Mouse (Mus musculus) limb, embryonic 14.5 days (tissue): ENCODE measurements at regions not wholly inside any gene's neighbourhood (a gene's known extent, or its start where the extent isn't known, plus 50 kb on each side); places are given as distances from the start of the nearest gene placed in this dataset.

Experiments
- ATAC-seq: fragments of 200-750 bp; cut with Nextera tagmentation; 2 replicates; pipeline ENCODE4 v1.8.0; 2017; ENCODE audit warnings: low read depth, moderate number of reproducible peaks, moderate TSS enrichment; ENCODE audit not compliant: low FRiP score
- DNase-seq: peaks from one replicate; pipeline ENCODE4 v3.0.0-alpha.2; 2015; ENCODE audit warnings: low spot score
- H3K27ac ChIP-seq: fragments of 300-500 bp; sonication (generic); replicated peaks from 2 replicates; pipeline ENCODE4 v1.5.1; 2014; ENCODE audit warnings: low read depth, mild to moderate bottlenecking, low read length, moderate library complexity, mixed read lengths
- H3K27me3 ChIP-seq: fragments of 300-500 bp; sonication (generic); 2 replicates; pipeline ENCODE4 v1.6.1; 2014; ENCODE audit warnings: low read length, mixed read lengths; ENCODE audit not compliant: control insufficient read depth, insufficient read depth
- H3K36me3 ChIP-seq: fragments of 300-500 bp; sonication (generic); 2 replicates; pipeline ENCODE4 v1.6.1; 2014; ENCODE audit warnings: mild to moderate bottlenecking, low read length, moderate library complexity, mixed read lengths; ENCODE audit not compliant: control insufficient read depth, insufficient read depth
- H3K4me1 ChIP-seq: fragments of 300-500 bp; sonication (generic); 2 replicates; pipeline ENCODE4 v1.6.1; 2014; ENCODE audit warnings: antibody characterized with exemption, low read length, mixed read lengths; ENCODE audit not compliant: control insufficient read depth, insufficient read depth
- H3K4me2 ChIP-seq: fragments of 300-500 bp; sonication (generic); replicated peaks from 2 replicates; pipeline ENCODE4 v1.6.1; 2014; ENCODE audit warnings: low read depth, mild to moderate bottlenecking, low read length, moderate library complexity; ENCODE audit not compliant: severe bottlenecking
- H3K4me3 ChIP-seq: fragments of 300-500 bp; sonication (generic); replicated peaks from 2 replicates; pipeline ENCODE4 v1.5.1; 2014; ENCODE audit warnings: low read length
- H3K9ac ChIP-seq: fragments of 300-500 bp; sonication (generic); 2 replicates; pipeline ENCODE4 v1.6.1; 2014; ENCODE audit warnings: mild to moderate bottlenecking, low read depth, low read length, moderate library complexity; ENCODE audit not compliant: severe bottlenecking
- H3K9me3 ChIP-seq: fragments of 300-500 bp; sonication (generic); 2 replicates; pipeline ENCODE4 v1.6.1; 2016; ENCODE audit warnings: low read length; ENCODE audit not compliant: control insufficient read depth
- POLR2A ChIP-seq: fragments of 200-500 bp; IDR thresholded peaks from 2 replicates; pipeline ENCODE4 v1.8.0; 2012; ENCODE audit warnings: inconsistent platforms, mild to moderate bottlenecking, moderate library complexity, borderline replicate concordance; ENCODE audit not compliant: insufficient read depth, insufficient read length; ENCODE audit errors: extremely low read depth
- WGBS: fragments of 180-500 bp; shearing (Covaris S2); extraction: QIAGEN DNeasy Blood & Tissue Kit; methylation state at CpG from one replicate; pipeline ENCODE4 v1.1.7; 2014; 5-methylcytosine and 5-hydroxymethylcytosine counted together

GRCm38 (mm10) chr3:149371439-149371838 is 381.1 kb upstream of the Adgrl2 start:
- H3K4me3 ChIP-seq, result no peak overlapping the region
- H3K36me3 ChIP-seq, result no peaks in the 10 kb centered on the region
- ATAC-seq, result no peak
- no peak for DNase-seq
- no peak overlapping the region for H3K4me2 ChIP-seq
- H3K27me3 ChIP-seq, result no peaks in the 10 kb centered on the region
- H3K4me1 ChIP-seq, result no peaks in the 10 kb centered on the region
- H3K27ac ChIP-seq, result no peak overlapping the region
- 89% methylated on average over 5 of the region's 5 CpGs for WGBS
- H3K9ac ChIP-seq, result no peak overlapping the region
- no peak for TF ChIP-seq POLR2A
- no peaks in the 10 kb centered on the region for H3K9me3 ChIP-seq

- WGBS, result 84% methylated on average over 6 of the region's 6 CpGs
- no peak overlapping the region for H3K4me2 ChIP-seq
- no peak for ATAC-seq
- H3K27ac ChIP-seq, result no peak overlapping the region
- H3K27me3 ChIP-seq, result no peaks in the 10 kb centered on the region
- H3K36me3 ChIP-seq, result no peaks in the 10 kb centered on the region
- no peak overlapping the region for H3K4me3 ChIP-seq
- no peak for DNase-seq
- H3K9ac ChIP-seq, result no peak overlapping the region
- no peaks in the 10 kb centered on the region for H3K9me3 ChIP-seq
- 0 out of 2 replicates have a peak, but pooled peaks cover 2% of the 10 kb centered on the region for H3K4me1 ChIP-seq
- TF ChIP-seq POLR2A, result no peak
Measured at GRCm38 (mm10) chr3:149370517-149371227, 380.3 kb upstream of the Adgrl2 start.

DNA sequence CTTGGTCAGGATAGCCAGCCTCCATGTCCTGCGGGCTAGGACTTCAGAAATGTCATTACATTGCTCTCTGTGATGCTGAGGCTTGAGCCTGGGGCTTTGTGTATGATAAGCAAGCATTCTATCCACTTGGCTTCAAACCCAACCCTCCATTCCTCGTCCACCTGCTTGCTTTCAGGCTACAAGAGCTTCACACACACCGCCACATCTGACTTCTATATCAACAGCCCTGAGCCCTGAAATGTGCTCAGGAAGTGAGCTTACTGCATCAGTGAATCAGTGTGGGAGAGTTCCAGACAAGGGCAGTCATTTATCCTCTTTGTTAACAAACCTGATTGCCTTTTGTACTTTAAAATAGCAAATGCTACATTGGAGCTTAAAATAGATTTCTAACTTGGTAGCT is 377.5 kb upstream of the Adgrl2 start:
- Histone ChIP-seq H3K36me3 (no peaks in the 10 kb centered on the region), H3K27ac (no peak overlapping the region), H3K4me1 (0 out of 2 replicates have a peak, but pooled peaks cover 6% of the 10 kb centered on the region), H3K9ac (no peak overlapping the region), H3K27me3 (no peaks in the 10 kb centered on the region), H3K9me3 (no peaks in the 10 kb centered on the region), H3K4me3 (no peak overlapping the region), H3K4me2 (no peak overlapping the region)
- DNase-seq (no peak), ATAC-seq (no peak)
- 80% methylated on average over 3 of the region's 3 CpGs for WGBS
- no peak for TF ChIP-seq POLR2A

- H3K4me3 ChIP-seq, result no peak overlapping the region
- ATAC-seq (no peak), DNase-seq (no peak)
- H3K9ac ChIP-seq, result no peak overlapping the region
- TF ChIP-seq POLR2A, result no peak
- no peaks in the 10 kb centered on the region for H3K9me3 ChIP-seq
- 70% methylated on average over 2 of the region's 2 CpGs for WGBS
- H3K27me3 ChIP-seq, result no peaks in the 10 kb centered on the region
- no peaks in the 10 kb centered on the region for H3K36me3 ChIP-seq
- no peak overlapping the region for H3K27ac ChIP-seq
- H3K4me2 ChIP-seq, result no peak overlapping the region
- peaks cover 17% of the 10 kb centered on the region for H3K4me1 ChIP-seq
Measured at GRCm38 (mm10) chr3:149360164-149360563, 369.8 kb upstream of the Adgrl2 start.

DNA sequence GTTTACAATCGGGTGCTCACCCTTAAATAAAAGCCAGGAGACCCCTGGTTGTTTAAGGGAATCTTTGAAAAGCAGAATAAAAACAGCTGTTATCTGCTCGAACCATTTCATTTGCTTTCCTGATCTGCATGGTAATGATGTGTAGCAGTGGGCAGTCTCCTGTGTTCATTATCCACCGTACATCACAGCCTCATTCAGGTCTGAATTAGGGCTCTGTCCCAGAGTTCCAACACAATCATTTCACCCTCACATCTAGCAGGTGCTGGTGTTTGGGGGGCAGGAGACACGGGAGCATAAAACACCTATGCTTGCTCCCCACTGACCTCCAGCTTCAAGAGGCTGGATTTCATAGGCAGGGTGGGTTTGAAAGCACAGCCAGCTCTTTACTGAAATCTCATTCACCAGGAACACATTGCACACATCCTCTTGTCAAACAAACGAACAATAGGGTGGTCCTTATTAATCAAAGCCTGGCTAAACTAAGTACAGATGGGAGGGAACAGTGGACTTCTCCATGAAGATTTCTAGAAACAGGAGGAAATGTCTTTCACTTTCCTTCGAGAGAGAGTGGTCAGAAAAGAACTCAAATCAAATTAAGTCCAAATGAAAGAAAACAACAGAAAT is 368.3 kb upstream of the Adgrl2 start:
- Histone ChIP-seq H3K27me3 (no peaks in the 10 kb centered on the region), H3K27ac (no peak overlapping the region; the same call in 1 of the 2 replicates), H3K9me3 (no peaks in the 10 kb centered on the region), H3K9ac (no peak overlapping the region), H3K4me3 (no peak overlapping the region), H3K4me2 (0 out of 2 replicates have a peak overlapping the region, but pooled peaks have one; percentile 9), H3K4me1 (peaks cover 19% of the 10 kb centered on the region), H3K36me3 (no peaks in the 10 kb centered on the region)
- TF ChIP-seq POLR2A, result no peak
- ATAC-seq, result peak; percentile 48; the same call in 1 of the 2 replicates
- no peak for DNase-seq
- WGBS, result 16% methylated on average over 6 of the region's 6 CpGs
